Mouse (Mus musculus) embryo, embryonic 11 days (tissue): ENCODE data around the gene Mcrip1.

Source experiments
- DNase-seq: peaks from one replicate; pipeline ENCODE4 v3.0.0-alpha.2; 2015

Gene Mcrip1

GRCm38 (mm10) chr11:120510375-120511030, 39.0 kb downstream of the Mcrip1 start:
- peak; percentile 36 for DNase-seq

- DNase-seq: no peak
Measured at GRCm38 (mm10) chr11:120509940-120510339, 39.6 kb downstream of the Mcrip1 start.

- no peak for DNase-seq
Measured at GRCm38 (mm10) chr11:120508290-120508870, 41.1 kb downstream of the Mcrip1 start.

- no peak for DNase-seq
Measured at GRCm38 (mm10) chr11:120507611-120508289, 41.8 kb downstream of the Mcrip1 start.

- DNase-seq: peak; percentile 24
Measured at GRCm38 (mm10) chr11:120506899-120507298, 42.6 kb downstream of the Mcrip1 start.

GRCm38 (mm10) chr11:120505661-120506060, 43.9 kb downstream of the Mcrip1 start:
- no peak for DNase-seq

GRCm38 (mm10) chr11:120501701-120502100, 47.8 kb downstream of the Mcrip1 start:
- DNase-seq: no peak

- no peak for DNase-seq
Measured at GRCm38 (mm10) chr11:120501018-120501417, 48.5 kb downstream of the Mcrip1 start.

GRCm38 (mm10) chr11:120500357-120500756, 49.2 kb downstream of the Mcrip1 start:
- no peak for DNase-seq

- no peak for DNase-seq
Measured at GRCm38 (mm10) chr11:120499894-120500293, 49.6 kb downstream of the Mcrip1 start.

GRCm38 (mm10) chr11:120498891-120499290, 50.6 kb downstream of the Mcrip1 start:
- DNase-seq: no peak

GRCm38 (mm10) chr11:120498226-120498625, 51.3 kb downstream of the Mcrip1 start:
- no peak for DNase-seq

GRCm38 (mm10) chr11:120497436-120497835, 52.1 kb downstream of the Mcrip1 start:
- no peak for DNase-seq

GRCm38 (mm10) chr11:120493911-120494310, 55.6 kb downstream of the Mcrip1 start:
- DNase-seq: no peak

- DNase-seq: no peak
Measured at GRCm38 (mm10) chr11:120493351-120493750, 56.2 kb downstream of the Mcrip1 start.
